Mouse (Mus musculus) ES-Bruce4 (cell line): ENCODE results near the gene Amhr2. TPM values are rescaled to one million over a fixed set of nuclear protein-coding genes. Genes with fewer than 3 reads are reported as not detected.

Experiments
- H3K27ac ChIP-seq: 2 replicates; pipeline ENCODE4 v1.5.1; 2012; ENCODE audit warnings: low read length, inconsistent platforms; ENCODE audit not compliant: insufficient read depth
- H3K27me3 ChIP-seq: 2 replicates; pipeline ENCODE4 v1.6.1; 2012; ENCODE audit warnings: mild to moderate bottlenecking, low read length, inconsistent platforms; ENCODE audit not compliant: control insufficient read depth, poor library complexity, insufficient read depth, severe bottlenecking
- H3K36me3 ChIP-seq: 2 replicates; pipeline ENCODE4 v1.6.1; 2012; ENCODE audit warnings: inconsistent platforms, mild to moderate bottlenecking, low read length, moderate library complexity; ENCODE audit not compliant: control insufficient read depth, poor library complexity, insufficient read depth, severe bottlenecking
- H3K4me1 ChIP-seq: one replicate; pipeline ENCODE4 v1.8.1; 2011; ENCODE audit warnings: low read length; ENCODE audit not compliant: control insufficient read depth, insufficient read depth
- H3K4me3 ChIP-seq: 2 replicates; pipeline ENCODE4 v1.5.1; 2011; ENCODE audit warnings: low read depth, mild to moderate bottlenecking, low read length
- H3K9ac ChIP-seq: 2 replicates; pipeline ENCODE4 v1.6.1; 2012; ENCODE audit warnings: low read depth, mild to moderate bottlenecking, inconsistent platforms; ENCODE audit not compliant: poor library complexity, severe bottlenecking
- H3K9me3 ChIP-seq: replicated peaks from 2 replicates; pipeline ENCODE4 v1.6.1; 2012; ENCODE audit warnings: mild to moderate bottlenecking, low read length, inconsistent platforms; ENCODE audit not compliant: control insufficient read depth, poor library complexity, insufficient read depth, severe bottlenecking
- CTCF ChIP-seq: IDR thresholded peaks from one replicate; pipeline ENCODE4 v1.8.1; 2011; ENCODE audit warnings: low read depth, low read length
- EP300 ChIP-seq: IDR thresholded peaks from 2 replicates; pipeline ENCODE4 v1.6.1; 2011; ENCODE audit warnings: low read depth, low read length; ENCODE audit not compliant: insufficient read depth
- POLR2A ChIP-seq: IDR thresholded peaks from one replicate; pipeline ENCODE4 v1.8.1; 2011; ENCODE audit warnings: low read length; ENCODE audit not compliant: insufficient read depth
- polyA plus RNA-seq: library from polyadenylated mRNA; stranded (reverse); fragments of >200 nt; gene quantifications from 2 replicates; pipeline ENCODE4 v1.2.4, GENCODE M21; 2011; ENCODE audit warnings: low read depth; ENCODE audit not compliant: missing spikeins, insufficient read depth, insufficient read length

The Amhr2 gene
- polyA plus RNA-seq, 1 experiment = 2.8 TPM

DNA sequence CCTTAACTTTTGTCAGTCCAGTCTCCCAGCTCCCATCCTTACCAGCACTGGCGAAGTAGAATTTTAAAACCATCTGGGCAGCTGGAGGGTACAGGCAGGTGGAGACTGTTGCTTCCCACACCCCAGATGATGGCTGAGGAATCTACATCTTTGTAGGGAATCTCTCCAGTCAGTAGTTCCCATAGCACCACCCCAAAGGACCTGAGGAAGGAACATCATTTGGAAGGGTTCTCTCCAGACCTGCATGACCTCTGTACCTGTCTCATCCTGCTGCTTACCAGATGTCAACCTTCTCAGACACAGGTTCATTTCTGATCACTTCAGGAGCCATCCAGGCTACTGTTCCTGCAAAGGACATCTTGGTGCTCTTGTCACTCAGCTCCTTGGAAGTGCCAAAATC, 58.3 kb downstream of the Amhr2 start, which contains the start of gene Gm10337:
TSS of gene Gm10337 (plus strand) at position 276 of the 400 bp plus-strand sequence.
- no peak within 1 kb of the TSS for H3K4me3 ChIP-seq
- H3K27me3 ChIP-seq = no peaks in the 10 kb centered on the region
- no peaks in the 10 kb centered on the region for H3K9me3 ChIP-seq
- H3K9ac ChIP-seq = no peak within 1 kb of the TSS
- peaks cover 2% of the 10 kb centered on the region for H3K4me1 ChIP-seq
- TF ChIP-seq POLR2A (no peak), EP300 (no peak), CTCF (no peak)
- H3K36me3 ChIP-seq = peaks cover 59% of the 10 kb centered on the region
- no peak within 1 kb of the TSS for H3K27ac ChIP-seq

Other genes starting within 250 kb of the Amhr2 start
- 53.7 and 54.3 TPM in 2 replicates for gene Zfp740, start 242.1 kb upstream of the Amhr2 start, polyA plus RNA-seq
- 17.8 and 19.3 TPM in 2 replicates for gene Csad, start 240.6 kb upstream of the Amhr2 start, polyA plus RNA-seq
- 3.1 and 9.7 TPM in 2 replicates for gene Itgb7, start 213.4 kb upstream of the Amhr2 start, polyA plus RNA-seq
- gene Rarg, start 187.8 kb upstream of the Amhr2 start, polyA plus RNA-seq = 38.6 and 42.7 TPM in 2 replicates
- gene Gm9918, start 174.8 kb upstream of the Amhr2 start, polyA plus RNA-seq = 0.81 and 1.1 TPM in 2 replicates
- 23.2 and 28.0 TPM in 2 replicates for gene Mfsd5, start 165.9 kb upstream of the Amhr2 start, polyA plus RNA-seq
- gene Espl1, start 149.1 kb upstream of the Amhr2 start, polyA plus RNA-seq = 68.7 and 71.7 TPM in 2 replicates
- 233 and 309 TPM in 2 replicates for gene Pfdn5, start 119.3 kb upstream of the Amhr2 start, polyA plus RNA-seq
- 38.6 and 48.8 TPM in 2 replicates for gene Myg1, start 113.7 kb upstream of the Amhr2 start, polyA plus RNA-seq
- gene Aaas, start 94.6 kb upstream of the Amhr2 start, polyA plus RNA-seq = 196 and 252 TPM in 2 replicates
- gene Sp7, start 78.2 kb upstream of the Amhr2 start, polyA plus RNA-seq = not detected in 2 replicates
- gene Sp1, start 39.2 kb upstream of the Amhr2 start, polyA plus RNA-seq = 103 and 106 TPM in 2 replicates
- gene Prr13, start 13.7 kb downstream of the Amhr2 start, polyA plus RNA-seq = 49.7 and 55.4 TPM in 2 replicates
- 1,129 and 1,194 TPM in 2 replicates for gene Pcbp2, start 25.2 kb downstream of the Amhr2 start, polyA plus RNA-seq
- not detected in 2 replicates for gene Gm10337, start 58.4 kb downstream of the Amhr2 start, polyA plus RNA-seq
- gene Map3k12, start 71.7 kb downstream of the Amhr2 start, polyA plus RNA-seq = 11.1 and 14.0 TPM in 2 replicates
- gene Tarbp2, start 72.8 kb downstream of the Amhr2 start, polyA plus RNA-seq = 45.3 and 47.5 TPM in 2 replicates
- gene Npff, start 79.6 kb downstream of the Amhr2 start, polyA plus RNA-seq = 0.68 and 1.0 TPM in 2 replicates
- not detected in 2 replicates for gene Gm28047, start 179.7 kb downstream of the Amhr2 start, polyA plus RNA-seq
- gene Atf7, start 180.1 kb downstream of the Amhr2 start, polyA plus RNA-seq = 40.2 and 49.3 TPM in 2 replicates
- gene Atp5g2, start 227.0 kb downstream of the Amhr2 start, polyA plus RNA-seq = 201 and 203 TPM in 2 replicates